Mouse (Mus musculus) heart, postnatal 0 days (tissue): ENCODE data around the gene Dmrta2.

ENCODE experiments used
- CTCF ChIP-seq: IDR thresholded peaks from 2 replicates; pipeline ENCODE4 v1.5.1; 2016; ENCODE audit warnings: antibody characterized with exemption, control low read depth, low read depth
- EP300 ChIP-seq: IDR thresholded peaks from 2 replicates; pipeline ENCODE4 v1.6.1; 2016; ENCODE audit warnings: antibody characterized with exemption, low read depth

GRCm38 (mm10) chr4:109984011-109984411 lies 6.2 kb downstream of the Dmrta2 start:
- TF ChIP-seq CTCF (no peak), EP300 (no peak)
